Mouse (Mus musculus): ENCODE results near the gene Scfd1. TPM values are rescaled to one million over a fixed set of nuclear protein-coding genes. Genes with fewer than 3 reads are reported as not detected.

Gene Scfd1
- polyA plus RNA-seq, 1 experiment, result 12.4 TPM

- Histone ChIP-seq H3K36me3 (ENCODE audit: control insufficient read depth, insufficient read depth) (peaks cover 44% of the 10 kb centered on the region), H3ac (ENCODE audit: control insufficient read depth, insufficient read length, low read depth) (no peak overlapping the region), H3K79me2 (ENCODE audit: control insufficient read depth, insufficient read depth) (no peaks in the 10 kb centered on the region), H3K27me3 (ENCODE audit: control insufficient read depth, insufficient read depth, insufficient read length) (no peaks in the 10 kb centered on the region), H3K4me3 (ENCODE audit: insufficient read depth, poor library complexity, severe bottlenecking) (no peak overlapping the region), H3K79me3 (ENCODE audit: low read depth) (no peaks in the 10 kb centered on the region)
- no peak for TF ChIP-seq FOSL1 (IDR thresholded peaks at IDR 0.05; ENCODE audit: insufficient read depth, low read length, poor library complexity, severe bottlenecking)
- no peak for TF ChIP-seq MAX (IDR thresholded peaks at IDR 0.05)
- TF ChIP-seq MYOD1 (IDR thresholded peaks at IDR 0.05; ENCODE audit: control insufficient read depth, insufficient read length, low read depth), result no peak
- no peak for TF ChIP-seq CTCF (IDR thresholded peaks at IDR 0.05; ENCODE audit: control insufficient read depth, insufficient read depth, insufficient read length)
- TF ChIP-seq CEBPB (IDR thresholded peaks at IDR 0.05; ENCODE audit: low read depth), result no peak
- no peak for TF ChIP-seq USF1 (IDR thresholded peaks at IDR 0.05; ENCODE audit: low read depth)
- no peak for TF ChIP-seq MYOG (IDR thresholded peaks at IDR 0.05; ENCODE audit: control insufficient read depth, extremely low read depth, insufficient read length)
Observed at GRCm38 (mm10) chr12:51449303-51449702, 72.0 kb downstream of the Scfd1 start.

GRCm38 (mm10) chr12:51470881-51471280, 93.6 kb downstream of the Scfd1 start:
- Histone ChIP-seq H3K27me3 (ENCODE audit: control insufficient read depth, insufficient read depth, insufficient read length) (peaks cover 9% of the 10 kb centered on the region), H3K4me3 (ENCODE audit: insufficient read depth, poor library complexity, severe bottlenecking) (no peak overlapping the region), H3K79me2 (ENCODE audit: control insufficient read depth, insufficient read depth) (no peaks in the 10 kb centered on the region), H3K36me3 (ENCODE audit: control insufficient read depth, insufficient read depth) (no peaks in the 10 kb centered on the region), H3ac (ENCODE audit: control insufficient read depth, insufficient read length, low read depth) (no peak overlapping the region), H3K79me3 (ENCODE audit: low read depth) (no peaks in the 10 kb centered on the region)
- TF ChIP-seq MYOD1 (IDR thresholded peaks at IDR 0.05; ENCODE audit: control insufficient read depth, insufficient read length, low read depth), result no peak

GRCm38 (mm10) chr12:51481246-51481645, 103.9 kb downstream of the Scfd1 start:
- Histone ChIP-seq H3K4me3 (ENCODE audit: insufficient read depth, poor library complexity, severe bottlenecking) (no peak overlapping the region), H3K27me3 (ENCODE audit: control insufficient read depth, insufficient read depth, insufficient read length) (no peaks in the 10 kb centered on the region), H3K79me3 (ENCODE audit: low read depth) (no peaks in the 10 kb centered on the region), H3K36me3 (ENCODE audit: control insufficient read depth, insufficient read depth) (no peaks in the 10 kb centered on the region), H3ac (ENCODE audit: control insufficient read depth, insufficient read length, low read depth) (no peak overlapping the region), H3K79me2 (ENCODE audit: control insufficient read depth, insufficient read depth) (no peaks in the 10 kb centered on the region)
- TF ChIP-seq CTCF (IDR thresholded peaks at IDR 0.05; ENCODE audit: control insufficient read depth, insufficient read depth, insufficient read length) (no peak), USF1 (IDR thresholded peaks at IDR 0.05; ENCODE audit: low read depth) (no peak), MAX (IDR thresholded peaks at IDR 0.05) (no peak), MYOD1 (IDR thresholded peaks at IDR 0.05; ENCODE audit: control insufficient read depth, insufficient read length, low read depth) (no peak)

GRCm38 (mm10) chr12:51492040-51492439, 114.7 kb downstream of the Scfd1 start:
- no peaks in the 10 kb centered on the region for H3K79me2 ChIP-seq (ENCODE audit: control insufficient read depth, insufficient read depth)
- H3K79me3 ChIP-seq (ENCODE audit: low read depth), result no peaks in the 10 kb centered on the region
- no peak for TF ChIP-seq CTCF (IDR thresholded peaks at IDR 0.05; ENCODE audit: control insufficient read depth, insufficient read depth, insufficient read length)
- no peak for TF ChIP-seq MYOG (IDR thresholded peaks at IDR 0.05; ENCODE audit: control insufficient read depth, extremely low read depth, insufficient read length)
- H3ac ChIP-seq (ENCODE audit: control insufficient read depth, insufficient read length, low read depth), result no peak overlapping the region
- H3K4me3 ChIP-seq (ENCODE audit: insufficient read depth, poor library complexity, severe bottlenecking), result no peak overlapping the region
- no peaks in the 10 kb centered on the region for H3K36me3 ChIP-seq (ENCODE audit: control insufficient read depth, insufficient read depth)
- no peaks in the 10 kb centered on the region for H3K27me3 ChIP-seq (ENCODE audit: control insufficient read depth, insufficient read depth, insufficient read length)

- Histone ChIP-seq H3K79me3 (ENCODE audit: low read depth) (no peaks in the 10 kb centered on the region), H3K79me2 (ENCODE audit: control insufficient read depth, insufficient read depth) (no peaks in the 10 kb centered on the region), H3ac (ENCODE audit: control insufficient read depth, insufficient read length, low read depth) (no peak overlapping the region), H3K27me3 (ENCODE audit: control insufficient read depth, insufficient read depth, insufficient read length) (peaks cover 6% of the 10 kb centered on the region), H3K4me3 (ENCODE audit: insufficient read depth, poor library complexity, severe bottlenecking) (no peak overlapping the region), H3K36me3 (ENCODE audit: control insufficient read depth, insufficient read depth) (no peaks in the 10 kb centered on the region)
- TF ChIP-seq MYOG (IDR thresholded peaks at IDR 0.05; ENCODE audit: control insufficient read depth, extremely low read depth, insufficient read length), result no peak
- no peak for TF ChIP-seq CTCF (IDR thresholded peaks at IDR 0.05; ENCODE audit: control insufficient read depth, insufficient read depth, insufficient read length)
- no peak for TF ChIP-seq MAX (IDR thresholded peaks at IDR 0.05)
- no peak for TF ChIP-seq CEBPB (IDR thresholded peaks at IDR 0.05; ENCODE audit: low read depth)
- no peak for TF ChIP-seq FOSL1 (IDR thresholded peaks at IDR 0.05; ENCODE audit: insufficient read depth, low read length, poor library complexity, severe bottlenecking)
- no peak for TF ChIP-seq MYOD1 (IDR thresholded peaks at IDR 0.05; ENCODE audit: control insufficient read depth, insufficient read length, low read depth)
- TF ChIP-seq USF1 (IDR thresholded peaks at IDR 0.05; ENCODE audit: low read depth), result no peak
Observed at GRCm38 (mm10) chr12:51493476-51493875, 116.2 kb downstream of the Scfd1 start.

- Histone ChIP-seq H3K79me2 (ENCODE audit: control insufficient read depth, insufficient read depth) (no peaks in the 10 kb centered on the region), H3ac (ENCODE audit: control insufficient read depth, insufficient read length, low read depth) (no peak overlapping the region), H3K36me3 (ENCODE audit: control insufficient read depth, insufficient read depth) (no peaks in the 10 kb centered on the region), H3K27me3 (ENCODE audit: control insufficient read depth, insufficient read depth, insufficient read length) (peaks cover 6% of the 10 kb centered on the region), H3K4me3 (ENCODE audit: insufficient read depth, poor library complexity, severe bottlenecking) (no peak overlapping the region), H3K79me3 (ENCODE audit: low read depth) (no peaks in the 10 kb centered on the region)
- TF ChIP-seq FOSL1 (IDR thresholded peaks at IDR 0.05; ENCODE audit: insufficient read depth, low read length, poor library complexity, severe bottlenecking) (no peak), MYOD1 (IDR thresholded peaks at IDR 0.05; ENCODE audit: control insufficient read depth, insufficient read length, low read depth) (no peak), MAX (IDR thresholded peaks at IDR 0.05) (no peak), CTCF (IDR thresholded peaks at IDR 0.05; ENCODE audit: control insufficient read depth, insufficient read depth, insufficient read length) (no peak), MYOG (IDR thresholded peaks at IDR 0.05; ENCODE audit: control insufficient read depth, extremely low read depth, insufficient read length) (no peak), USF1 (IDR thresholded peaks at IDR 0.05; ENCODE audit: low read depth) (no peak), CEBPB (IDR thresholded peaks at IDR 0.05; ENCODE audit: low read depth) (no peak)
Observed at GRCm38 (mm10) chr12:51494641-51495040, 117.3 kb downstream of the Scfd1 start.

Other genes with a start within 250 kb of the Scfd1 start
- gene G2e3, start 29.4 kb upstream of the Scfd1 start, polyA plus RNA-seq (2012; fragmentation: generic; extraction: Trizol), result 2.9 TPM
- gene Coch, start 215.8 kb downstream of the Scfd1 start, polyA plus RNA-seq (2012; fragmentation: generic; extraction: Trizol), result 0.53 TPM